Mouse (Mus musculus): ENCODE measurements around the gene Rasgrf1.

- TF ChIP-seq CTCF (IDR thresholded peaks at IDR 0.05; ENCODE audit: borderline replicate concordance, extremely low read depth, insufficient read depth, insufficient read length) (no peak), POLR2A (IDR thresholded peaks at IDR 0.05; ENCODE audit: borderline replicate concordance, extremely low read depth, insufficient read depth, insufficient read length, poor library complexity, severe bottlenecking) (no peak)
Measured at GRCm38 (mm10) chr9:90041556-90041955, 131.8 kb downstream of the Rasgrf1 start.
